Mouse (Mus musculus) liver, embryonic 14.5 days (tissue): Measurements from ENCODE around the gene Xrcc5.

Experiments used
- CTCF ChIP-seq: IDR thresholded peaks from 2 replicates; pipeline ENCODE4 v1.5.1; 2016; ENCODE audit warnings: antibody characterized with exemption, low read depth, control low read depth
- EP300 ChIP-seq: IDR thresholded peaks from 2 replicates; pipeline ENCODE4 v1.6.1; 2016; ENCODE audit warnings: antibody characterized with exemption, low read depth

- TF ChIP-seq CTCF, result no peak
- TF ChIP-seq EP300, result no peak
Observed at GRCm38 (mm10) chr1:72399720-72400401, 92.6 kb downstream of the Xrcc5 start.
